Mouse (Mus musculus): ENCODE measurements around the gene Spryd3.
"Not testable (repeated sequence)": the region's sequence is repeated elsewhere in the genome, so short reads cannot be mapped to it uniquely, and the experiment has no call there.

Spryd3 gene

DNA sequence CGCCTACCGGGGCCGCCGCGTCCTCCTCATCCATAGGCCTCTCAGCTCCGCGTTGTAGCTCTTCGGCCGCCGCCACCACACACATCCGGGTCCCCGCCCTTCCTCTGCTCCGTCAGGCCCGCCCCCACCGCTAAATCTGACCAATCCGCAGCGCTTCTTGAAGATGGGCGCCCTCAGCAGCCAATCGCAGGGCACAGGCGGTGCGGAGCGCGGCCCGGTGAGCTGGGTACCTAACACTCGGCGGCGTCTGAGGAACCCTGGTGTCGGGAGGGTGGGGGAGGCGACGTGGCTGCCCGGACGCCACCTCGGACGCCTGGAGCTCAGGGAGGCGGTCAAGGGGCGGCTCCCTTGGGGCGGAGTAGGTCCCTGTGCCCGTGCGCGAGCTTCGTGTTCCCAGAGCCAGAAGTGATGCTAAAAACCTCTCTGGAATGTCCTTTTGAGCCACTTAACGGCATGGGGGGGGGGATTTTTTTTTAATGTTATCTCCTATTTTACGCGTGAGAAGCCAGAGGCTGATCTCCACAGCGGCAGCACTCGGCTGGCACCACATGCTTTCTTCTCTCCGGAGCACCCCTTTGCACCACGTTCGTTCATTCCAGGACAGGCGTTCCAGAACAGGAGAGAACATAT is at the start of gene Spryd3:
Gene Spryd3, minus strand, starts transcription at position 106 of the 630 bp plus-strand sequence.
- peak; percentile 90 to 98 for DNase-seq (ENCODE audit: low spot score in 2 of 2)

DNA sequence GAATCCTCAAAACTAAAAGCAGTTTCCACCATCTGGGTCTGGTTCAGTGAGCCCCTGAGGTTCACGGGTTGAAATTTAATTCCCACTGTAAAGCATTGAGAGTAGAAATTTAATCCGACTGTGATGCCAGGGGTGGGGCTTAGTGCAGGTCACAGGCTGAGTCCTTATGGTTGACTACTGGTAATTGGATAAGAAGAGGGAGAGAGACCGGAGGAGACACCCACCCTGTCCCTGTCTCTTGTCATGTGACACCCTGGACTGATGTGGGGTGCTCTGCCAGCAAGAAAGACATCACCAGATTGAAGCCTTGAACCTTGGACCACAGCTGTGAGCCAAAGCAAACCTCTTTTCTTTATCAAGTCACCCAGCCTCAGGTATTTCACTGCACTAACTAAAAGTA is 47.0 kb upstream of the Spryd3 start:
- no peak for DNase-seq (ENCODE audit: low spot score in 2 of 2)

DNA sequence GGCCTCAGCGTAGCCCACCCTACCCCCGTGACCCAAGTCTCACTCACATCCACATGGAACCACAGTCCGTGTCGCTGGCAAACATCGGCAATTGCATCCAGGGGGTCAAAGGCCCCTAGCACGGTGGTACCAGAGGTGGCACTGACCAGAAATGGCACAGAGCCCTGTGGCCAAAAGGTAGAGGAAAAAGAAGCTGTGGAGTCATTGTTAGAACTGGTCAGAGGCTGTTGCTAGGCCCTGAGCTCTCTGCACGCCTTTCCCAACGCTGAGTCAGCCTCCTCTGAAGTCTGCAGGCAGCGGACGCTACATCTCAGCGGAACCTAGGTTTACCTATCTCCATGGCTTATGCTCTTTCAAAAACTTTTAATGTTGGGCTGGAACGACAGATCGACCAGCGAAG is 43.9 kb upstream of the Spryd3 start:
- DNase-seq (ENCODE audit: low spot score in 2 of 2): no peak

DNA sequence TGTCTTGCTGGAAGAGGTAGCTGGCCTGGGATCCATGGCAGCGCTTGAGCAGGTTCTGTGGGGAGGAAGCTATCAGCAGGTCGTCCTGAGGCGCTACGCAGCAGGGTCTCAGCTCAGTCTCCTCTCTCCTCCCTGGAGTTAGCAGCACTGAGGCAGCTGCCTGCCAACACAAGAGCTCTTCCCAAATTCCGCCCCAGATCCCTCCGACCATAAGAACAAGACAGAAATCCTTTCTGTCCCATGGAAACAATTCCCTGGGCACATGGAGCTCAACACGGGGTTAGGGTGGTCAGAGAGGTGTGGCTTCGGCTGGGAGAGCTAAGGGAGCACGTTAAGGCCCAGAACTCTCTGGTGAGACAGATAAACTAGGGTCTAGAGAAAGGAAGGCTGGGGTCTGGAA is 43.1 kb upstream of the Spryd3 start:
- DNase-seq (ENCODE audit: low spot score in 2 of 2): no peak

DNA sequence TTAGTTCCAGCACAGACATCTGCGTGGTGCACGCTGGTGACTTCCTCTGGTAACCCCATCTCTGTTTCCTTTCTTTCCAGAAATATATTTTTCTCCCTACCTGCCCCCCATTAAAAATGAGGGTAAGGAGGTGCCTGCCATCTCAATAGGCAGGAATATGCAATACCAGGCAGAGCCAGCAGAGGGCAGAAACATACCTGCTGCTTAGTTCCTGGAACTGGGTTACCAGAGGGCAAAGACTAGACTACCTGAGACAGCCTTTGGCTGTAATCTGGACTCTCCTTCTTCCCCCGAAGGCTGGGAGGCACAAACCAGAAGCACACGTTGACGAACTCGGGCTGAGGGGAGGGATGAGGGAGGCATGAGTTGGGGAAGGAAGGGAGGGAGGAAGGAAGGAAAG is 42.2 kb upstream of the Spryd3 start:
- peak; percentile 40 to 84 for DNase-seq (ENCODE audit: low spot score in 2 of 2)

DNA sequence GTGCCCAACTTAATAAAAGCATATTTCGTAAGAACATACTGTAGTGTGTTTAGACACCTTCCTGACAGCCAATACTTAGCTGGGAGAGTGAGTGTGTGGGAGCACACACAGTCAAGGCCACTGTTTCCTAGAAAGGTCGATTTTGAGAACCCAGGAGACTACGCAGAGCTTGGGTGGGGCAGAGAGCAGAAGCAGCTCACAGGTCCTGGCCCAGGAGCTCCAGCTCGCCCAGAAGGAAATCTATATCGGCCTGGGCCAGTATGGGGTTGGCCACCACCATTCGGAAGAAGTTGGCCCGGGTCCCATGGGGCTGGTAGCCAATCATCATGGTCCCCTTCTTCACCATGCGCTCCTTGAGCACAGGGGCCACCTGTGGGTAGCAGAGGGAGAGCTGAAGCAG is 41.4 kb upstream of the Spryd3 start:
- DNase-seq (ENCODE audit: low spot score in 2 of 2): no peak

DNA sequence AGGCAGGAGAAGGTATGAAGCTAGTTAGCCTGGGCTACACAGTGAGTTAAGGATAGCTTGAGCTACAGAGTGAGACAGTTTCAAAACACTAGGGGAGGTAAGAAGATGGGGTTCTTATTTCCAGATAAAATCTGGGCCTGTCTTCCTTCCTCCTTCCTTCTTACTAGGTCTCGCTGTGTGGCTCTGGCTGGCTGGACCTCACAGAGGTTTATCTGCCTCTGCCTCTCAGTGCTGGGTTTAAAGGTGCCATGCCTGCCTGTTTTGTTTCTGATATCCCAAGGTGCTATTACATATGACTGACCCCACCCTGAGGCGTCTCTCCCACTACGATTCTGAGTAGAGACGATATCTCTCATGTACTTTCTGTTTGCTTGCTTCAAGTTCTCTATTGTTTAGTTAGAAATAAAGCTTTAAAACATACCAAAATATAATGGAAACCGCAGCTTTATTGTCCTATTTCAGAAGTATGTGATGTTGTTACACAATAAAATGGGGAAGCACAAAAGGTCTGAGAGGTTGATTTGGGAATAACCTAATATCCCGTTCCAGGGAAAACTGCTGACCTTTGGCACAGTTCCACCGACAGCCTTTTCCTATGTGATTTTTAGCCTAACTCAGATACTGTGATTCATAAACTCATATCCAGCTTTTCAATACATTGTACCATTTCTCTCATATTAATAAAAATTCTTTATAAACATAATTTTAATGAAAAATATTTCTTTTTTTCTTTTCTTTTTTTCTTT is 40.7 kb upstream of the Spryd3 start:
- no peak for DNase-seq (ENCODE audit: low spot score in 2 of 2)

DNA sequence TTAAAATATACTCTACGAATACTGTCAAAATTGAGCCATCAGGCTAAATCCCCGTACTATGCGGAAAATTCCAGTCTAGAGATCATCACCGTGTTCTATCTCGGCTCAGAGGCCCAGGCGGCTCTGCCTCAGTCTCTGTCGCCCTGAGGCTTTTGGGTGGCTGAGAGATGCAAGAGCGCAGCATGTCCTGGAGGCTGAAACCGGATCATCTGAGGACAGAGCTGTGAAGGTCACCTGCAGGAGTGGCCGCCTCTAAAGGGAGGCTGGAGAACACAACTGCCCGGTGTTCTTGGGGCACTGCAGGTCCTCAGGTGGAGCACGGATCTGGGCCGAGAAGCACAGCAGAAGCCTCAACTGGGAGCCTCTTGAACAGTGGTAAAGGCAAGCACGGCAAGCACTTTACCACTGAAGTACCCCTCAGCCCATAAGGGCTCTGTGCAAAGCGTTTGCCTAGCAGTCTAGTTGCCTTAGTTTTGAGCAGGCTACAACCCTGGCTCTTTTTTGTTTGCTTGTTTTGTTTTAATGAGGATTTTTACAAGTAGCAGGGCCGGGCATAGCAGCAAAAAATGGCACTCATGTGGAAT is 39.8 kb upstream of the Spryd3 start:
- no peak for DNase-seq (ENCODE audit: low spot score in 2 of 2)

DNA sequence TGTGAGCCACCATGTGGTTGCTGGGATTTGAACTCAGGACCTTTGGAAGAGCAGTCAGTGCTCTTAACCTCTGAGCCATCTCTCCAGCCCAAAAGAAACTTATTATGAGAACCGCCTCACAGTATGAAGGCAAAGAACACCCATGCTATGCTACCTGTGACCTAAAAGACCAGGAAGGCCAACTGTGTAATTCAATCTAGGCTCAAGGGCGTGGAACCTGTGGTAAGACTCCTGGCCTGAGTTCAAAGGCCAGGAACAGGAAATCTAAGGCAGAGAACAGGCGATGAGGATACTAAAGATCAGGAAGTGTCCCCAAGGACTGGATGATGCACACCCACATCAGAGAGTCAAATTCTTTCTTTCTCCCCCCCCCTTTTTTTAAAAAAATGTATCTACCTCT is 37.5 kb upstream of the Spryd3 start:
- no peak for DNase-seq (ENCODE audit: low spot score in 2 of 2)

DNA sequence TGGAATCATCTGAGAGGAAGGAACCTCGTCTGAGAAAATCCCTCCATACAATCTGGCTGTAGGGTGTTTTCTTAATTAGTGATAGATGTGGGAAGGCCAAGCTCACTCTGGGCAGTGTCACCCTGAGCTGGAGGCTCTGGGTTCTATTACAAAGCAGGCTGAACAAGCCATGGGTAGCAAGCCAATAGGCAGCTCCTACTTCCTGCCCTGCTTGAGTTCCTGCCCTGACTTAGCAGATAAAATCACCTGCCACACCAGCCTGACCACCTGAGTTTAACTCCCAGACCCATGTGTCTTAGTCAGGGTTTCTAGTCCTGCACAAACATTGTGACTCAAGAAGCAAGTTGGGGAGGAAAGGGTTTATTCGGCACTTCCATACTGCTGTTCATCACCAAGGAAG is 33.0 kb upstream of the Spryd3 start:
- DNase-seq (ENCODE audit: low spot score in 2 of 2): no peak

DNA sequence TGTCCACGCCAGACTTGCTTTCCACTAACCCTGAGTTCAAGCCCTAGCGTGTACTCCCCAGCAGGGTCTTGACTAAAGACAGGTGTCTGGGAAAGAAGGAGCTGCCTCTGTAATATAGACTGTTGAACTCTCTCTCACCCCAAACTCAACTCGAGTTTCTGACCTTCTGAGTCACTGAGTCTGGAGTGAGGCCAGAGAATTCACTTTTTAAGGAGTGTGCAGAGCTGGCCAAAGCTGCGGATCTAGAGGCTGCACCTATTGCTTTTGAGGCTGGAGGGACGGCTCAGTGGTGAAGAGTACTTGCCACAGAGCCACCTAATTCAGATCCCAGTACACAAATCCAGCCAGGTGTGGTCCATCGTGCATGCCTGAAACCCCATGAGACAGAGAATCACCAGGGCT is 31.6 kb upstream of the Spryd3 start:
- DNase-seq (ENCODE audit: low spot score in 2 of 2): no peak

DNA sequence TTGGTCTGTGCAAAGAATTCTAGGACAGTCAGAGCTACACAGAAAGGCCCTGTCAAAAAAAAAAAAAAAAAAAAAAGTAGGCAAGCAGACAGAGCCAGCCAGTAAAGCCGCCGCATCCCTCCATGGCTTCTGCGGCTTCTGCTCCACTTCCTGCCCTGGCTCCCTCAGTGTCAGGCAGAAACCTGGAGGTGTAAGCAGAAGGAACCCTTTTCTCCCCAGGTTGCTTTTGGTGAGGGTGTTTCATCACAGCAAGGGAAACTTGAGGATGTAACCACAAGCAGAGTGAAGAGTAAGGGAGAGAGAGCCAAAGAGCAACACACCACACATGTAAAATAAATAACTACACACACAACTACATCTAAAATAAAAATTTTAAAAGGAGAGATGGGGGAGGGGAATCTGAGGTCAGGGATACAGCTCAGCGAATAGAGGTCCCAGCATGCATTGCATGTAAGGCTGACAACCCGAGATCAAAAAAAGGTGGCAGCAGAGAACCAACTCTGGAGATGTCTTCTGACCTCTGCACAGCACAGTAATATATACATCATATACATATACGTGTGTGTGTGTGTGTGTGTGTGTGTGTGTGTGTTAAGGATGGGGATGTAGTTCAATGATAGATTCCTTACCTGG is 29.6 kb upstream of the Spryd3 start:
- no peak for DNase-seq (ENCODE audit: low spot score in 2 of 2)

DNA sequence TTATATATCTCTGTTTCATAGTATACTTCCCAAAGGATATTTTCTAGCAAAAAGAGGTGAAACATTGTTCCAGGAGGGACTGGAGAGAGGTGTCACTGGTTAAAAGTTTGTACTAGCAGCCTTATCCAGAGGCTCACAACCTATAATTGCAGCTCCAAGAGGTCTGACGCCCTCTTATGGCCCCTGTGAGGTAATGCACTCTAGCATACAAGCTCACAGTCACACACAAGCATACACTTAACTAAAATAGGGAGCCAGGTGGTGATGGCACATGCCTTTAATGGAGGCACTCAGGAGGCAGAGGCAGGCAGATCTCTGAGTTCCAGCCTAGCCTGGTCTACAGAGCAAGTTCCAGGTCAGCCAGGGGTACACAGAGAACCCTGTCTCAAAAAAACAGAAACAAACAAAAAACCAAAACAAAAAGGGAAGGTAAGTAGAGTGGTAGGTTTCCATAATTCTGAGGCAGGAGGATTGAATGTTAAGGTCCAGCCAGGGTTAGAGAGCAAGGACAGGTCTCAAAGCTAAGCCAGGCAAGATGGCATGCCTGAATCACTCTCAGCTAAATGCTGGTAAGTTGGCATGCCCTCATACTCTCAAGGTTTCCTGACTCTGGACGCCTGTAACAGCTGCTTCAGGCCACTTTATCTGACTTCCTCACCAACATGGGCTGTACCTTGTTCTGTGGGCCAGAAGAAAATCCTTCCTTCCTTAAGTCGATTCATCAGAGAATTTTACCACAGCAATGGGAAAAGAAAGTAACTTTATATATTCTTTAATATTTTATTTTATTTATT is 28.1 kb upstream of the Spryd3 start:
- no peak for DNase-seq (ENCODE audit: low spot score in 2 of 2)

DNA sequence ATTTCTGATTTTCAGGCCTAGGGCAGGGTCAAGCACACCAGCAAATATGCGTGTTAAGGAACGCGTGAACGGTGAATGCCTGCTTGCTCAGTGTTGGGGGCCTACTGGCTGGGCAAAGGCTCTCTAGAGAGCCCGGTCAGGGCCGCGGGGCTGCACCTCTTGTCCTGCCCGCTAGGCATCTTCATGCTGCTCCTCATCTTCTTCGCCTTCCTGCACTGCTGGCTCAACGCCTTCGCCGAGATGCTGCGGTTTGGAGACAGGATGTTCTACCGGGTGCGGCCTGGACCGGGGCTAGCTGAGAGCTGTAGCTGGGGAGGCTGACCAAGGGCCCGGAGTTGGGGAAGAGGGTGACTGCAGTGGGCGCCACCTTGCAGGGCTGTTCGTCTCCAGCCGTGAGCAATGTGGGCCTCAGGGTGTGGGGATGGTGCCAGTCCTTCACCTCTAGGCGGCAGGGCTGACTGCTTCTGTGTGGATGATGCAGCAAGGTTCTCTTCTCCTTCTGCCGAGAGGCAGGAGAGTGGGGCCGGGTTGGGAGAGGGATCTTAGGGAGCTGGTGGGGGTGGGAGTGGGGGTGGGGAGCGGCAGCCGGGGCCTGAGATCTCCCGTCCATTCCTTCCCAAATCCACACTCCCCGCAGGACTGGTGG is 24.5 kb upstream of the Spryd3 start:
- no peak for DNase-seq (ENCODE audit: low spot score in 2 of 2)

DNA sequence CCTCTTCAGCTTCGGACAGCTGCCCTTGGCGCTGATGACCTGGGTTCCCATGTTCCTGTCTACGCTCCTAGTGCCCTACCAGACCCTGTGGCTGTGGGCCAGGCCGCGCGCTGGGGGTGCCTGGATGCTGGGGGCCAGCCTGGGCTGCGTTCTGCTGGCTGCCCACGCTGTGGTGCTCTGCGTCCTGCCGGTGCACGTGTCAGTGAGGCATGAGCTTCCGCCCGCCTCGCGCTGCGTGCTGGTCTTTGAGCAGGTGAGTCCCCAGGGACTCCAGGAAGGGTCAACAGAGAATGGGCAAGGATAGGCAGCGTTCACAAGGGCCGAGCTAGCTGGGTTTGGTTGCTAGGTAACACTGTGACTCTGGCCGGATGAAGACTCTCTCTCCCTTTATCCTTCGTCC is 20.8 kb upstream of the Spryd3 start:
- DNase-seq (ENCODE audit: low spot score in 2 of 2): no peak

DNA sequence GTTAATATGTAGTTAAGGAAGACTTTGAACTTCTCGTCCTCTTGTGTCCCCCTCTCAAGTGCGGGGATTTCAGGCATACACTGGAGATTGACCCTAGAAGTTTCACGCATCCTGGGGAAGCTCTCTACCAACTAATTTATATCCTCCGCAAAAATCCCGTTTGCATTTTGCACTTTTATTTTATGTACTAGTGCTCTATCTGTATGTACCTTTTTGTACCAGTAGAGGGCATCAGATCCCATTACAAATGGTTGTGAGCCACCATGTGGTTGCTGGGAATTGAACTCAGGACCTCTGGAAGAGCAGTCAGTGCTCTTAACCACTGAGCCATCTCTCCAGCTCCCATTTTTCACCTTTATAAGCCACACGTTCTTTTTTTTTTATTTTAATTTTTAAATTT is 19.0 kb upstream of the Spryd3 start:
- DNase-seq (ENCODE audit: low spot score in 2 of 2): not testable (repeated sequence)

DNA sequence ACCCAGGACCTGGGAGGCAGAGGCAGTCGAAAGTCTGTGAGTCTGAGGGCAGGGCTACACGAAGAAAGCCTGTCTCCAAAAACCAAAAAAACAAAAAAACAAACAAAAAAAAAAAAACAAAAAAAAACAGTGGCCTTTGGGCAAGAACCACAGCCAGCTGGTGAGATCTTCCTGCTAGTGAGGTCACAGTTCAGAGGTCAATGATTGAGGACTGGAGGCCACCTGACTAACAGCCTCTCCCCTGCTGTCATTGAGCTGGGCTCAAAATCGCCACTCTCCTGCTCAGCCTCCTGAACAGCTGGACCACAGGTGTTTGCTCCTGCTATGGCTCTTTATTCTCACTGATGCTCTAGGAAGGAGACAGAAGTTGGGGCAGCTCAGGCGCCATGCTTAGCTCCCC is 16.6 kb upstream of the Spryd3 start:
- DNase-seq (ENCODE audit: low spot score in 2 of 2): no peak

DNA sequence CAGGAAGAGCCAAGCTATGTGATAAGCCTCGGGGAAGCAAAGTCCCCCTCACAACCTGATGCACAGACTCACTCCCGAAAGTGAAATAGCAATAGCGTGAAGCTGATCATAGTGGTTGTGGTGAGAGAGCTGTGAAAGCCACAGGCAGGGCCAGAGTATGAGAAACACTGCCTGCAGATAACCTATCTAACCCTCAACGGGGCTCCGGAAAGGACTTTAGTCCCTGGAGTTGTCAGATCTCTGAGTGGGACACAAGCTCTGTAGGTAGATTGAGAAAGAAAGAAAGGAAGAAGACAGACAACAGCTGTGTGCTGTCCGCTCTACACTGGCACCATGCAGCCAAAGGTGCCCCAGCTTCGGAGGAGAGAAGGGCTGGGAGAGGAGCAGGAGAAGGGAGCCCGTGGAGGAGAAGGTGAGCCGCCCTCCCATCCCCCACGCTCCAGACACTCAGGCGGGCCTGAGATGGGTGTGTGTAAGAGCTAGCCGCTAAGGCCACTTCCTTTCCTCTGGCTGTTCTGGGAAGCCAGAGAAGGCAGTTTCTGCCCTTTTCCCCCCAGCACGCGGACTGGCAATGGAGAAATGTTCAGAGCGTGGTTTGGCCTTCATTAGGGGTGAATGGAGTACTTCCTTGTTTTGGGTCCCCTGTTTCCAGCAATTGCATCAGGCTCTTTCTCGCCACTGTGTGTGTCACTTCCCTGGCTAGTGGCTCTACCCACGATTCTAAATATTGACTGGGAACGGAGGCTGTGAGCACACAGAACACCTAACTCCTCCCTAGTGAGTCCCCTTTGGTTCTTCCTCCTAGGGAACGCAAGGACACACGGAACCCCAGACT is 14.5 kb upstream of the Spryd3 start, which contains the start of gene Soat2:
Gene Soat2, plus strand, starts transcription at position 226 of the 835 bp plus-strand sequence.
- no peak for DNase-seq (ENCODE audit: low spot score in 2 of 2)

DNA sequence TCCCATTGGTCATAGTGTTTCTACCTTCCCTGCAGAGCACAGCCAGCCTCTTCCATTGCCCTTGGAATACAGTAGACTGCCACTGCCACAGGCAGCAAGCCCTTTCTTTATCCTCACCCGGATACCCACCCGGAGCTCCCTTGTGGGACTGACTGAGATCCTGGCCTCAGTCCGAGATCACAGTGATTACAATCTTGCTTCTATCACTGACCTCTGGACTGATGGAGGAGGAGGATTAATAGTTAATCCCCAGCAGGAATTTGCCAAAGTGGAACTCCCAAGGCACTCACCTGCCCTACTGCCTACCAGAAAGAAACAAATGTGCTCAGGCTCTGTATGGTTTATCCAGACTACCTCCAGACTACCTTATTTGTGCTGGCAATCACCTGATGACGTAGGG is 13.5 kb upstream of the Spryd3 start:
- no peak for DNase-seq (ENCODE audit: low spot score in 2 of 2)

DNA sequence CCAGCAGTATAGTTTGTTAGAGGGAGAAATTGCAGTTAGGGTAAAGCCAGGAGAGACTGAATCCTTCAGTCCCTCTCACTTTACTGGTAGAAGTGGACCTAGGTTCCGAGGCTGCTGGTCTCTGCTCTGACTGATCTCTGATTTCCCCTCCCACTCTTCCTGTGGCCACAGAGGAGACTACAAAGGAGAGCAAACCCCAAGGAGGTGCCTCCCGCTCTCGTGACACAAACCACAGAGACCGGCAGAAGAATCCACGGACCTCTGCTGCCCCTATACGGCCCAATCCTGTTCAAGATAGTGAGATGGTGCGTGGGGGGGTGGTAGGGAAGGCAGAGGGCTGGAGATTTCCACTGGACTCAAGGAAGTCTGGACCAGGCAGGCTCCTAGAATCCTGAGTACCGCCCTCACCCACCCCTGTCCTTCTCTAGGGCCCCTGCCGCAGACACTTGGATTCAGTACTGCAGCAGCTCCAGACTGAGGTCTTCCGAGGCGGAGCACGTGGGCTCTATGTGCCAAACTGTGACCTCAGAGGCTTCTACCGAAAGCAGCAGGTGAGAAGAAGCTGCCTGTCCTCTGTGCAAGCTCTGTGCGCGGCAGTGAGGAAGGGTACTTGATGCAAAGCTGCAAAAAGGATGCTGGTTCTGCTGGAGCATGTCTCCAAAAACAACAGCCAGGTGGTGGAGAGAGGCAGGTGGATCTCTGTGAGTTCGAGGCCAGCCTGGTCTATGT is 11.8 kb upstream of the Spryd3 start:
- DNase-seq (ENCODE audit: low spot score in 2 of 2): no peak
